Mouse (Mus musculus) hindbrain, embryonic 13.5 days (tissue): Measurements from ENCODE around the gene Psmd7. TPM values are rescaled to one million over a fixed set of nuclear protein-coding genes. Genes with fewer than 3 reads are reported as not detected.

Experiments
- ATAC-seq: fragments of 200-750 bp; cut with Nextera tagmentation; 2 replicates; pipeline ENCODE4 v1.8.0; 2017; ENCODE audit warnings: moderate TSS enrichment; ENCODE audit not compliant: low FRiP score
- H3K27ac ChIP-seq: fragments of 300-500 bp; sonication (generic); 2 replicates; pipeline ENCODE4 v1.5.1; 2015; ENCODE audit warnings: inconsistent platforms, mild to moderate bottlenecking, moderate library complexity
- H3K27me3 ChIP-seq: fragments of 300-500 bp; sonication (generic); 2 replicates; pipeline ENCODE4 v1.6.1; 2015; ENCODE audit warnings: mild to moderate bottlenecking, inconsistent platforms
- H3K36me3 ChIP-seq: fragments of 300-500 bp; sonication (generic); 2 replicates; pipeline ENCODE4 v1.6.1; 2015; ENCODE audit warnings: mild to moderate bottlenecking, inconsistent platforms
- H3K4me1 ChIP-seq: fragments of 300-500 bp; sonication (generic); replicated peaks from 2 replicates; pipeline ENCODE4 v1.6.1; 2015; ENCODE audit warnings: inconsistent platforms
- H3K4me2 ChIP-seq: fragments of 300-500 bp; sonication (generic); 2 replicates; pipeline ENCODE4 v1.6.1; 2015; ENCODE audit warnings: inconsistent platforms, mild to moderate bottlenecking, moderate library complexity
- H3K4me3 ChIP-seq: fragments of 300-500 bp; sonication (generic); 2 replicates; pipeline ENCODE4 v1.5.1; 2015; ENCODE audit warnings: mild to moderate bottlenecking, inconsistent platforms
- H3K9ac ChIP-seq: fragments of 300-500 bp; sonication (generic); 2 replicates; pipeline ENCODE4 v1.6.1; 2015; ENCODE audit warnings: mild to moderate bottlenecking, inconsistent platforms
- H3K9me3 ChIP-seq: fragments of 300-500 bp; sonication (generic); 2 replicates; pipeline ENCODE4 v1.6.1; 2016; ENCODE audit warnings: inconsistent platforms
- WGBS: fragments of 180-500 bp; shearing (Covaris S2); methylation state at CpG from one replicate; pipeline ENCODE4 v1.1.7; 2015; 5-methylcytosine and 5-hydroxymethylcytosine counted together
- polyA plus RNA-seq: library from polyadenylated mRNA; unstranded; fragments of >200 nt; fragmentation: Nextera tagmentation; extraction: Ambion mirVana; gene quantifications from 2 replicates; pipeline ENCODE4 v1.2.1, GENCODE M21; 2015

Gene Psmd7
- polyA plus RNA-seq, 1 experiment from 2014 or later, result 248 TPM

DNA sequence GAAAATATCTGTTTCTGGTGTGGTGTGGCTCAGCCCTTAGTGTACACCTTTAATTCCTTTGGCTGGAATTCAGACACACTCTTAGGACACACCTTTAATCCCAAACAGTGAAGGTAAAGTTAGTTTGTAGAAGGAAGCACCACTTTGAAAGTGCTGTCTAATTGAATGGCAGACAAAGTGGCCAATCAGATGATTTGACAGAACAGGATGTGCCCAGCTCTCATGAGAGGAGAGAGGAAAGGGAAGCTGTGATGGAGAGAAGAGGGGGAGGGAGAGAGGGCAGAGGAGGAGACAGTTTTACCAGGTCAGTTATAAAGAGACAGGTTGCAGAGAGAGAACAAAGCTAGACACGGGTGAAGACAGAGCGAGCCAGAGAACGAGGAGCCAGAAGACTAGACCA lies 13.5 kb downstream of the Psmd7 start:
- peaks cover 5% of the 10 kb centered on the region for H3K4me1 ChIP-seq
- H3K4me3 ChIP-seq, result no peak overlapping the region
- 90% methylated on average over 3 of the region's 3 CpGs for WGBS
- H3K36me3 ChIP-seq, result peaks cover 22% of the 10 kb centered on the region
- no peak overlapping the region for H3K4me2 ChIP-seq
- H3K27me3 ChIP-seq, result no peaks in the 10 kb centered on the region
- no peaks in the 10 kb centered on the region for H3K9me3 ChIP-seq
- ATAC-seq, result no peak
- no peak overlapping the region for H3K9ac ChIP-seq
- H3K27ac ChIP-seq, result no peak overlapping the region

DNA sequence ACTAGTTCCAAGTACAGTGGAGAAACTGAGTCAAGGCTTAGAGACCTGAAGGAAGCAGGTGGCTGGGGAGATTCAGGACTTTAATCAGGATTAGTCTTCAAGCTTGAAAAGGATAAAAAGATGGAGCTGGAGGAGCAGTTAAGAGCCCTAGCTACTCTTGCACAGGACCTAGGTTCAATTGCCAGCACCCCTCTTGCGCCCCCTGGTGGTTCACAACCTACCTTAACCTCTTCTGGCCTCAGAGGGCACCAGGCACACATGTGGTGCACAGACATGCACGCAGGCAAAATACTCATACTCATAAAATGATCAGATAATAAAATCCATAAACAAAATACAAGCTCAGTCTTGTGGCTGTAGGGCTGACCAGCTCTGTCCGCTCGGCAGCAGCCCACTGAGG lies 15.8 kb downstream of the Psmd7 start:
- Histone ChIP-seq H3K9me3 (no peaks in the 10 kb centered on the region), H3K27me3 (no peaks in the 10 kb centered on the region), H3K4me2 (no peak overlapping the region), H3K4me1 (peaks cover 5% of the 10 kb centered on the region), H3K4me3 (no peak overlapping the region), H3K9ac (no peak overlapping the region), H3K27ac (no peak overlapping the region), H3K36me3 (no peaks in the 10 kb centered on the region)
- no peak for ATAC-seq
- WGBS, result 53% methylated on average over 4 of the region's 4 CpGs

DNA sequence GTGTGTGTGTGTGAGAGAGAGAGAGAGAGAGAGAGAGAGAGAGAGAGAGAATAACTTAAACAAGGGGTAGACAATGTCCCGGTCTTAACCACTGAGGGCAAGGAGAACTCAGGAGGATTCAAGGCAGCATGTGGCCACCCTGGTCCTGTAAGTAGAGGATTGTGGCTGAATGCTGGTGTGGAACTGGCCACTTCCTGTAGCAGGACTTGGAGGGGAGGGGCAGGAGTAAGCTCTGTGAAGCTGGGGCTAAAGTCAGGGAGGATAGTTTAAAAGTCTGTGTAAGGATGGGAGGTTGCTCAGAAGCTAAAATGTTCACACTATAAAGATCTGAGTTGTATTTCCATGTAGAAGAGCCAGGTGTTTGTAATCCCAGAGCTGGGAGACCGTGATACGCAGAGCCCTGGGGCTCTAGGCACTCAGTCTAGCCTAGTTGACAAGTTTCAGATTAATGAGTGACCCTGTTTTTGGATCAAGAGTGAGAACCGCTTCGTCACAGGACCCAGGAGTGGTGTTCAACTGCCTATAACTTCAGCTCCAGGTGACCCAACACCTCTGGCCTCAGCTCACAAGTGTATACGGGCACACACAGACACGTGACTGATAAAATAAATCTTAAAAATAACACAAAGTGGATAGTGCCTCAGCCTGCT lies 16.7 kb downstream of the Psmd7 start:
- peaks cover 4% of the 10 kb centered on the region for H3K4me1 ChIP-seq
- no peak overlapping the region for H3K27ac ChIP-seq
- H3K4me3 ChIP-seq, result no peak overlapping the region
- no peaks in the 10 kb centered on the region for H3K9me3 ChIP-seq
- no peaks in the 10 kb centered on the region for H3K36me3 ChIP-seq
- H3K9ac ChIP-seq, result no peak overlapping the region
- no peak overlapping the region for H3K4me2 ChIP-seq
- ATAC-seq, result no peak
- no peaks in the 10 kb centered on the region for H3K27me3 ChIP-seq
- 84% methylated on average over 7 of the region's 7 CpGs for WGBS

DNA sequence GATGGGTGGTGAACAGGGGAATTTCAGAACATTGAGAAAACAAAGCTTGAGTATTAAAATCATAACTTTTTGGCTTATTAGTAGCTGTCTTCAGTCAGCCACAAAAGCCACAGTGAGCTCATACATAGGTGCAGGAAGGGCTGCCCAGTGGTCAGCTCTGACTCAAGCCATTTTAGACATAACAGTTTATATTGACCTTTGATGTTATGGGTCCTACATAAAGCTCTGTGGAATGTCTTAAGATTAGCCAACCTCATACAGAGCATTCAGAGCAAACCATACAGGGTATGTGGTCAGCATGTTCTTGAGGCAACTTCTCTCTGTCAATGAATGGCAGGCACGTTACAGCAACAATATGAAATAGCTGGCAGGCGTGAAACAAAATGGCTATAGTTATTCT lies 17.2 kb downstream of the Psmd7 start:
- Histone ChIP-seq H3K9me3 (no peaks in the 10 kb centered on the region), H3K4me1 (no peaks in the 10 kb centered on the region), H3K4me2 (no peak overlapping the region), H3K27me3 (no peaks in the 10 kb centered on the region), H3K9ac (no peak overlapping the region), H3K27ac (no peak overlapping the region), H3K4me3 (no peak overlapping the region), H3K36me3 (no peaks in the 10 kb centered on the region)
- no peak for ATAC-seq
- WGBS, result 84% methylated on average over 2 of the region's 2 CpGs

DNA sequence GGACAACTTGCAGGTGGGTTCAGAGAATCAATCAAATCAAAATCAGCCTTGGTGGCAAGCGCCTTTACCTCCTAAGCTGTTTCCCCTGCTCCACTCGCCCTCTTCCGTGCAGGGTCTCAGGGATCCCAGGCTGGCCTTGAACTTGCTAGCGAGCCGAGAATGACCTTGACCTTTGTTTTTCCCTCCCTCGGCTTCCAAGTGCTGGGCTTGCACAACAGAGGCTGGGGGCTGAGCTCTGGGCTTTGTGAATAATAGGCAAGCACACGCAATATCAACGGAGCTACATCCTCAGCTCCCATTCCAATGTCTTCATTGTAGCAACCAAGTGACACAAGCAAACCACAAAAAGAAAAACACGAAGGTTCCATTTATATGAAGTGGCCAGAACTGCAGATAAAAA lies 26.1 kb downstream of the Psmd7 start:
- no peak overlapping the region for H3K27ac ChIP-seq

DNA sequence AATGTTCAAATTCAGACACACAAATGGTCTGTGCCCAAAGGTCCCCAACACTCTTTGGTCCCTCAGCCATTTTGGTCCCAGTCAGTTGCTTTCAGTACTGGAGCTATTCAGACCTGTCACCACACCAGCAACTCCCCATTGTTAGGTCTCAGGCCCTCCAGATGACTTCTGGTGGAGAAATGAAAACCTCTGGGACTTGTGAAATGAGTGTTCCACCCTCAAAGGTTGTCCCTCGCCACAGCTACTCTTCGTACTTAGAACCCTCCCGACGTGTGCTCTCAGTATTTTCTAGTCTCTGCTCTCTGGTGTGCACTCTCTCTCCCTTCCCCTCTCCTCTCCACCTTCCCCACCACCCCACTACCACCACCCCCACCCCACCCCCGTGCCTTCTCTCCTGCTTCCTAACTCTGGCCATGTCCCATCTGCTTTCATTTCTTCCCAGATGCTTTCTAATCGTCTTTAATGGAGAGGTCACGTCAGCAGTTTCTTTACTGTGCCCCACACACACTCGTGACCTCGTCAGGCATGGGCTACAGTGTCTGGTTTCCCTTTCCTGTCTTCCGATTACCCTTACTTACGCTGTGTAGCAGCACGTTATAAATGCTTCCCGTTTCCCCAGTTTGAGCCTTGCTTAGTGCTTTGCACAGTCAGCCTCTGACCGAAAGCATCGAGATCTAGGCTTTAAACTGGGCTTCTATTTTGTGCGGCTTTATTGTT lies 27.3 kb downstream of the Psmd7 start:
- no peak overlapping the region for H3K27ac ChIP-seq
- WGBS, result 64% methylated on average over 16 of the region's 16 CpGs
- no peaks in the 10 kb centered on the region for H3K27me3 ChIP-seq
- H3K4me2 ChIP-seq, result no peak overlapping the region
- no peak overlapping the region for H3K4me3 ChIP-seq
- H3K9ac ChIP-seq, result no peak overlapping the region
- no peak for ATAC-seq
- H3K9me3 ChIP-seq, result no peaks in the 10 kb centered on the region
- peaks cover 27% of the 10 kb centered on the region for H3K36me3 ChIP-seq
- H3K4me1 ChIP-seq, result peaks cover 15% of the 10 kb centered on the region

More for the DNA sequence above, 26.1 kb downstream of the Psmd7 start:
- H3K4me1 ChIP-seq, result peaks cover 5% of the 10 kb centered on the region; the same call in 1 of the 2 replicates
- no peak for ATAC-seq
- H3K9ac ChIP-seq, result no peak overlapping the region
- no peaks in the 10 kb centered on the region for H3K9me3 ChIP-seq
- H3K36me3 ChIP-seq, result peaks cover 17% of the 10 kb centered on the region
- H3K4me3 ChIP-seq, result no peak overlapping the region
- no peaks in the 10 kb centered on the region for H3K27me3 ChIP-seq
- 77% methylated on average over 9 of the region's 9 CpGs for WGBS
- no peak overlapping the region for H3K4me2 ChIP-seq

DNA sequence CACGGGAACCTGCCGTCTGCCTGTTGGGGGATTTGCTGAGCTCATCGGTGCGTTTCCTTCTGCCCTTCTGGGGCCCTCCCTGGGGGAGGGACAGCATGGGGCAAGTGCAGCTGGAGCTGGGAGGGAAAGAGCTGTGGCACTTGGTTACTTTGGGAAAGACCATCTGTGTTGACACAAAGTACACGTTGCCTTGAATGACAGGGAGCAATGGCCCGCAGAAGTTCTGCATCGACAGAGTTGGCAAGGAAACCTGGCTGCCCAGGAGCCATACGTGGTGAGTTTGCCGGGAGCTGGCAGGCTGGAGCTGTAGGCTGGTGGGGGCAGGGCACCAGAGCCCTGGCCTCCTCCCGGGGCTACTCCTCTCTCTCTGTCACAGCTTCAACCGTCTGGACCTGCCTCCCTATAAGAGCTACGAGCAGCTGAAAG lies 31.7 kb downstream of the Psmd7 start:
- H3K4me1 ChIP-seq, result peaks cover 21% of the 10 kb centered on the region
- no peak overlapping the region for H3K9ac ChIP-seq
- peak overlapping the region; percentile 18; the same call in 1 of the 2 replicates for H3K27ac ChIP-seq
- H3K4me3 ChIP-seq, result no peak overlapping the region
- H3K9me3 ChIP-seq, result no peaks in the 10 kb centered on the region
- H3K27me3 ChIP-seq, result no peaks in the 10 kb centered on the region
- 31% methylated on average over 12 of the region's 12 CpGs for WGBS
- ATAC-seq, result peak; percentile 49; the same call in 1 of the 2 replicates
- no peak overlapping the region for H3K4me2 ChIP-seq
- peaks cover 46% of the 10 kb centered on the region for H3K36me3 ChIP-seq

DNA sequence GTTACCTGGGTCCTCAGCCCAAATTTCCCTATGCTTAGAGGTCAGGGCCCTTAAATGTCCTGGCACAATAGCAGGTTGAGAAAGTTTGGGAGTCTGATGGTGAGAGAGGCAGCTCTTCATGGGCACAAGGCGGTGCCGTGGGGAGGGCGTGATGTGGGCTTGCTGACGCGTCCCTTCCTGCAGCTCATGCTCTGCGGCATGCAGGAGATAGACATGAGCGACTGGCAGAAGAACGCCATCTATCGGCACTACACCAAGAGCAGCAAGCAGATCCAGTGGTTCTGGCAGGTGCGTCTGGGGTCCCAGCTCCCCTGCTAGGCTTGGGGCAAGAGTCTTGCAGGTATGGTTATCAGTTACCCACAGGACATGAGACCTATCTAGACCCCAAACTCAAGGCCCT lies 33.0 kb downstream of the Psmd7 start:
- WGBS, result 96% methylated on average over 10 of the region's 10 CpGs
- ATAC-seq, result no peak
- H3K36me3 ChIP-seq, result peaks cover 55% of the 10 kb centered on the region

DNA sequence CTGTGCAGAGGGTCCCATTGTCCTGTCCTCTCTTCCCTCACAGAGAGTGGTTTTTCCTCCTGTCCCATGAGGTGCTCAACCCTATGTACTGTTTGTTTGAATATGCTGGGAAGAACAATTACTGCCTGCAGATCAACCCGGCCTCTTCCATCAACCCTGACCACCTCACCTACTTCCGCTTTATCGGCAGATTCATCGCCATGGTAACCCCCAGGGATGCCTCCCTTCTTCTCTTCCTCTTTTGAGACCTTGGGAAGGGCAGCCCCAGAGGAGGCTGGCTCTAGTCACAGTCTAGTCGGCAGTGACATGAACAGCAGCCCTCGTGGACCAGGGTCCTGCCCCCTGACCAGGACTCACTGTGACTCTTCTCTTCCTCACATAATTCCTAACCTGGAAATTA lies 36.0 kb downstream of the Psmd7 start:
- 19% methylated on average over 6 of the region's 6 CpGs for WGBS
- Histone ChIP-seq H3K27me3 (no peaks in the 10 kb centered on the region), H3K27ac (0 out of 2 replicates have a peak overlapping the region, but pooled peaks have one; percentile 5), H3K9me3 (no peaks in the 10 kb centered on the region), H3K36me3 (peaks cover 64% of the 10 kb centered on the region), H3K9ac (no peak overlapping the region), H3K4me1 (peaks cover 17% of the 10 kb centered on the region), H3K4me3 (no peak overlapping the region), H3K4me2 (no peak overlapping the region)
- ATAC-seq, result no peak

More for the DNA sequence above, 33.0 kb downstream of the Psmd7 start:
- H3K9ac ChIP-seq, result no peak overlapping the region
- no peak overlapping the region for H3K27ac ChIP-seq
- H3K4me2 ChIP-seq, result no peak overlapping the region
- no peaks in the 10 kb centered on the region for H3K27me3 ChIP-seq
- no peaks in the 10 kb centered on the region for H3K9me3 ChIP-seq
- peaks cover 21% of the 10 kb centered on the region for H3K4me1 ChIP-seq
- H3K4me3 ChIP-seq, result no peak overlapping the region

DNA sequence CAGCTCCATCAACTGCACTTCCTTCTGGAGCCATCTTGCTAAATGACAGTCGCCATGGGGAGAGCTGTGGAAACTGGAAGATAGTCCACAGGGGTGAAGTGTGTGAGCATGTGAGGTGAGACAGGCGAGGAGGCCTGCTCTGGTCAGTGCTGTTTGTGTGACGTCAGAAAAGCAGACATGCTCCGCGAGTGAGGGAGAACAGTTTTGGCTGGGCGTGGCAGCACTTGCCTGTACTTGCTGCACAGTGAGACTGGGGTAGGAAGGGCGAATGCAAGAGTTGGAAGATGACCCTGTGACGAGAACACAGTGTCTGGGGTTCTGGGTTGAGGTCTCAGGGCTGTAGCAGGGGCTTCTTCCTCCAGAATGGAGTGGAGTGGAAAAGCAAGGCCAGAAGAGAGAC lies 41.4 kb downstream of the Psmd7 start:
- Histone ChIP-seq H3K27ac (no peak overlapping the region), H3K4me3 (no peak overlapping the region), H3K9me3 (no peaks in the 10 kb centered on the region), H3K4me2 (no peak overlapping the region), H3K9ac (no peak overlapping the region), H3K27me3 (no peaks in the 10 kb centered on the region), H3K4me1 (peaks cover under 1% of the 10 kb centered on the region; the same call in 1 of the 2 replicates), H3K36me3 (peaks cover 63% of the 10 kb centered on the region)
- no peak for ATAC-seq
- WGBS, result 92% methylated on average over 8 of the region's 8 CpGs

DNA sequence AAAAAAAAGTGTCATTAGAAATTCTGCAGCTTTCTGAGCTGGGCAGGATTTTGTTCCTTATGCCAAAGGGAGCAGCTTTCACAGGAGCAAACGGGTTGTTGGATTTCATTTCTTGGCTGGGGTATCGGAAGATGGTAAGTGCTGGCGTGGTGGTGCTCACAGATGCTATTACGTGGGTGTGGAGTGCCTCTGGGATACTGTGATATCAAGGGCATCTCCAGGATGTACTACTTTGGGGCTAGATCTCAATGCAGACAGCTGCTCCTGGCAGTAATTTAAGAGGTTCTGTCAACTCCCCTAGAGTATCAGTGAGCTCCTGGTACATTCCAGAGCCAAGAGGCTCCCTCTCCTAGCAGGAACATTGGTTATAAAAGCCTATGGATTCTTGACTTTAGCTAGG lies 42.1 kb downstream of the Psmd7 start:
- Histone ChIP-seq H3K36me3 (peaks cover 67% of the 10 kb centered on the region), H3K9ac (no peak overlapping the region)

DNA sequence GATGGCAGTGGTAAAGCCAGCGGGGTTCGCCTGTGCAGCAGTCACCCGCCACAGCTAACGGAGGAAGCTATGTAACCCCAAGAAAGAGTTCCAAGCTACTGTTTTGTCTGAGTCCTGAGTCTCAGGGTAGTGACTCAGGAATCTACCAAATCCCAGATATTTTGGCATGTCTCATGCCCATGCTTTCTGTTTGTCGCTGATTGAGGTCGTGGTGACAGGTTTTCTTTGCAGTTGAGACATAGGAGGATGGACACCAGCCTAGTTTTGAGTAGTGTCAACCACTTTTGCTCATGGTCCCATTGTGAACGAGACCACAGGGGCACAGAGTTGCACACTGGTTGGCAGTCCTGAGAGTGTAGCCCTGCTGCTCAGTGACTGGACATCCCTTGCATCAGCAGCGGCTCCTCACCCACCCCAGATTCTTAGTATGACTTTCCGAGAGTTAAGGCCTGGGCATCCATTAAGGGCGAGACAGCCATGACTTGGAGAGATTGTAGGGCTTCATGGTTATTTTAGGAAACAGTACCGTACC lies 42.6 kb downstream of the Psmd7 start:
- Histone ChIP-seq H3K9ac (no peak overlapping the region), H3K4me3 (no peak overlapping the region), H3K27me3 (no peaks in the 10 kb centered on the region), H3K9me3 (no peaks in the 10 kb centered on the region), H3K36me3 (peaks cover 68% of the 10 kb centered on the region), H3K4me1 (no peaks in the 10 kb centered on the region), H3K4me2 (no peak overlapping the region), H3K27ac (peak overlapping the region; percentile 74)
- 94% methylated on average over 11 of the region's 11 CpGs for WGBS
- ATAC-seq, result no peak

More for the DNA sequence above, 42.1 kb downstream of the Psmd7 start:
- ATAC-seq, result no peak
- WGBS, result 92% methylated on average over 4 of the region's 4 CpGs
- no peaks in the 10 kb centered on the region for H3K4me1 ChIP-seq
- H3K4me3 ChIP-seq, result no peak overlapping the region
- H3K27ac ChIP-seq, result no peak overlapping the region
- H3K4me2 ChIP-seq, result no peak overlapping the region
- no peaks in the 10 kb centered on the region for H3K9me3 ChIP-seq
- H3K27me3 ChIP-seq, result no peaks in the 10 kb centered on the region
